Mouse (Mus musculus) cerebral cortex, adult 2 months (tissue): ENCODE measurements around the gene Clca1.

Source experiments
- WGBS: fragments of 180-500 bp; shearing (Covaris S2); methylation state at CpG from one replicate; pipeline ENCODE4 v1.1.7; 2018; 5-methylcytosine and 5-hydroxymethylcytosine counted together

Clca1 gene

DNA sequence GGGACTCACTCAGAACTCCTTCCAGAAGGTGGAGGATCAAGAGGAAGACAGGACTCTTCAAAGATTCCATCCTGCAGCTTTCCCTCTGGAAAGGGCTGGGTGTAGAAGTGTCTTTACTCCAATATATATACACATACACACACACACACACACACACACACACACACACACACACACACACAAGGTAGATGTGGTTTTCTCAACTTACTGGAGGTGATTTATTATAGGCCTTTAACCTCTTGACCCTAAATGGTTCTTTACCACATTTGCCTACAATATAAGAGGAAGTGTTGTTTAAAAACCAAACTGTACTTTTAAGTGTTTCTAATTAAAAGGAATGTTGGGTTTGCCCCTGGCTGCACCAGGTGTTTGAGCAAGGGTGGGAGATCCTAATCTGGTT, at the start of gene Clca1:
TSS of gene Clca1 (minus strand) at position 101 of the 400 bp plus-strand sequence.

DNA sequence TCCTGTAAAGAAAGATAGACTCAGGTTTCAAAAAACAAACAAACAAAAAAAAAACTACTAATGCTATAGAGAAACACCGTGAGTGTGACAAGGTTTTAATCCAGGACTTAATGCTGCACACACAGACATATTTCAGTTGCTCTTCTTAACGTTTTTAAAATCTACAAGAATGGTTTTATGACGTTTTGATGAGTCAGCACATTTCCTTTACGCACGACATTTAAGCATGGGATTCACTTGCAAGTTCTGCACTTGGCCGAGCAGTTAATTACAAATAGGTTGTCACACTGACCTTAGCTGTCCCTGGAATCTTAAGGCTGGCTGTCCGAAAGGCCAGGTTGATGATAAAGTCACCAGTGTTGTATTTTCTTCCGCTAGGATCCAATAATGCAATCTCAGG, 48.3 kb upstream of the Clca1 start:
- 85% methylated on average over 8 of the region's 8 CpGs for WGBS

DNA sequence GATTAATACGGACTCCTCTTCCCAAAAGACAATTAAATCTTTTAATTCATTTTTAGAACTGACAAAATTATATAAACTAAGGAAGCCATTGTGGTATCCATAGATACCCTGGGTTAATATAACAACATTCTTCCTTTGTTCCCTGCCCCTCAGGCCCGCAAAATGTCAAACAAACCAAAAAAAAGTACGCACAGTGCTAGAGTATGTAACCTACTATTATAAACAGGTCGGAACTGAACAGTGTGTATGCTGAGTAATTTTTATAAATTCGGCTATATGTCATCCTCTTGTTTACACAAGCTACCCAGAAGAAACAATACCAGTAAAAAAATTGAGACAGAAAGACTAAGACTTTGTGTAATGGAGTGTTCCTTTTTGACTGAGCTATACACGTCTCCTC, 45.8 kb upstream of the Clca1 start:
- 83% methylated on average over 6 of the region's 6 CpGs for WGBS

DNA sequence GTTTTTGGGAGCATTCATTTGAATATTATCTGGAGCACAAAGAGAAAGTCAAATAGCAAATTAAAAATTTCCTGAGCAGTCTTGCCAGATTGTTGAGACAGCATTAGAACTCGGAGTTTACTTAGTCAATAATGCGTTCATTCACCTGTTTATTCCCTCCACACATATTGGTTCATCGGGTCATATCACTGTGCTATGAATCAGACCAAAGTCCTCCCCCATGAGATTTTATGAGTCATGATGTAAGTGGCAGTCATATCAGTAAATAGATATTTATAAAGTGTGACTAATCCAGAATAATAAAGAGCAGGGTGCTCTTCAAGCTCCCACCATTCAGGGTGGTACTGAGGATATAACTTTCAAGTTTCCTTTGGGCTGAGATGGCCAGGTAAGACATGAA, 39.8 kb upstream of the Clca1 start:
- 87% methylated on average over 3 of the region's 3 CpGs for WGBS

DNA sequence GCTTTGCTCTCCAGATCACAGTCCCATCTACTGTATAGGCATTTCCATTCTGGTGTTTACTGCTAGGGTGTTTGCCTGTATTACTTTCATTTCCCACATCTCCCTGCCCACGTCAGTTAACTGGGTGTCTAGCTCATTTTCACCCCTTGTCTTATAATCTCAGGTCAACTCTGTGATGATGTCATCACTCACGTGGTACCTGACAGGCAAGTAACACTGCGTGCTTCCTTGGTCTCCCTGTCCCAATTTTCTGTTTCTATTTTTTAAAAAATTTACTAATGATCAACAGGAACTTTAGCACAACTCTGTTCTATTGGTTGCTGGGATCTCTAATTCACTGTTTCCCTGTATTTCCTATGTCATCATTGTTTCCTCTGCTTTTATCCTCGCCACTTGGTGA, 36.4 kb upstream of the Clca1 start:
- 77% methylated on average over 4 of the region's 4 CpGs for WGBS

DNA sequence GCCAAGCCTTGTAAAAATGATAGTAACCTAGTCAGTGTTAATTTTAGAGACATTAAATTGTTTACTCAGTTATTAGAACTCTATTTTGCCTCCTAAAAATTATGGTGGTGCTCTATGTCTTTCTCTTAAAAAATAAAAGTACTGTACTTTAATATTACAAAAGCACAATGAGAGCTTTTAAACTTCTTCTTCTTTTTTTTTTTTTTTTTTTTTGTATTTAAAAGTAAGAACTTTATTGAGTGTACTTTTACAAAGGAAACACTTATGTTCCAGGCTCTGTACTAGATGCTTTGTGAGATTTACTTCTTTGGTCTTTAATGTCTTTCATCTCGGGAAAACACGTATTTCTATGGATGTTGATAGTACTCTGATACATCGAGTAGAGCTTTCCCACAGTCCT, 22.6 kb upstream of the Clca1 start:
- 96% methylated on average over 3 of the region's 3 CpGs for WGBS

DNA sequence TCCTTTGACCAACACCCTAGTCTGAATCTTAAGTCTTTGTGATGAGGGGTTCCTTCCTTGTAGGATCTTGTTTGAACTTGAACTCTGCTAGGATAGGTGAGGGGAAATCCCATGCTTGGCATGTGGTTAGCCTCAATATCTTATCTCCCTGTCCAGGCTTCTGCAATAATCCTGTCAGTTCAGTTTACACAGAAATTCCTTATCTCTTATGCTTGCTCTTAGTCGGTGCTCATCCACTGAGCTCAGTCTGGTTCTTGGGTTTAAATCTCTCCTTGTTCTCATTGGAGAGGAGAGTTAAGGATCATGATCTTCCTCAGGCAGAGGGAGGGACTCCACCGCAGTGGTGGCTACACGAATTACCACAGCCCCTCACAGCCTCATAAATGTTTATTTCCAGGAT, 17.2 kb upstream of the Clca1 start:
- 82% methylated on average over 3 of the region's 3 CpGs for WGBS

- 76% methylated on average over 3 of the region's 3 CpGs for WGBS
These were observed 6.2 kb upstream of the Clca1 start for GRCm38 (mm10) chr3:145038813-145039212.

- 81% methylated on average over 3 of the region's 3 CpGs for WGBS
These were observed 4.5 kb downstream of the Clca1 start for GRCm38 (mm10) chr3:145028036-145028435.

DNA sequence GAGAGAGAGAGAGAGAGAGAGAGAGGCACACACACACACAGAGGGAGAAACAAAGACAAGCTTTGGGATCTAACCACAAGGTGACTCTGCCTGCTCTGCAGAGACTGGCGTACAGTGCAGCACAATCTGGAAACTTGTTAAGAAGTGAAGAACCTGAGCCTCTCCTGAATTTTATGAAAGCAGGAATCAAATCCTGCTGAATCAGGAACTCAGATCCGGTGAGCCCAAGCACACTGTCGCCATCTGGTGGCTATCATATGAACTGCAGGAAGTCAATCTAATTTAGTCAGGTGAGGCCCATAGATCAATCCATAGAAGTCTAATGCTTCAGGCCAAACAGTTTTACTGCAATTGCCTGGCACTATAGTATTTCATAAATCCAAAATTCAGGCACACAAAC, 5.8 kb downstream of the Clca1 start:
- 23% methylated on average over 3 of the region's 3 CpGs for WGBS

DNA sequence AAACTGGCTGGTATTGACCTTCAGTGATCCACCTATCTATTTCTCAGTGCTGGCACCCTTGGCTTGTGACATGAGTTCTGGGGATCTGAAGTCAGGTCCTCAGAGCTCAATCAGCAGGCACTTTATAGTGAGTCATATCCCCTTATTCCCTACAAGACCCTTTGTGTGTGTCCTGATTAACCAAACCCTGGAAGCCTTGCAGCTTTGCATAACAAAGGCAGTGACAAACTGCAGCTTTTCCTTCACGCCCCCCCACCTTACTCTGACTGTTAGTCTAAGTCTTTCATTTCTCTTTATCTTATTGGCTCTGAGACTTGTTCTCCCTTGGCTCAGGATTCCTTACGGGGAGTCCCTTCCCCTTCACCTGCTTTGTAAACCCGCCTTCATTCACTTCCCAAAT, 14.8 kb downstream of the Clca1 start:
- 78% methylated on average over 3 of the region's 3 CpGs for WGBS

DNA sequence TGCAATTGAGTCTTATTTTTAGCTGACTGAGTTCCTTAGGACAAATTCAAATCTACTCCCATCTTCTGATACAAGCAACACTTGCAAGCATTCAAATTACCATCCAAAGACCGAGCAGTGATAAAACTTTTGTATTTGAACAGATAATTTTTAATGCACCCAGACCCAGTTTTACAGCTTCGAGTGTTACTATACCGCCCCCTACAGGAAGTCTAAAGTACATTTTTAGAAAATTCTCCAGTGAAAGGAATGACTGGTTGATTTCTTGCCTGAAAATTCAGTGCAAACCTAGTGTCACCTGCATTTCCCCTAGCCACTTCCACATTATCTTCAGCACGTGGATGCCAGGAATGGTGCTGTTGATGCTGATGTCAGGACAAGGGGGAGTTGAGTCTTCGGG, 28.2 kb downstream of the Clca1 start:
- 38% methylated on average over 5 of the region's 5 CpGs for WGBS

DNA sequence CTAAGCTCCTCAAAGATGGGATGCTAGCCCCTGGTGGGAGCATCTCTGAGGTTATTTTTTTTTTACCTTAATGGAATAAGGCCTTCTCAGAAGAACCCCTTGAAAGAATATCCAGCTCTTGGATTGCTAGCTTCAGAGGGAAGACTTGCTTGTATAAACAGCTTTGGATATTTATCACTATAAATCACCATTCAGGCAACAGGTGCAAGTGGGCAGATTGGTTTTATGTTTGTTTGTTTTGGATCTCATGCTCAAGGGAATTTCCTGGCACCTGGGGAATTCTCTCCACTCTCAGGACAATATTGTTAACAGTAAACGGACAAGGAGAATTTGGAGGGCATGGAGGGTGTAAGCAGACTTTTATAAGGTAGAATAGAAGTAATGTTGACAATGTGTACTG, 31.7 kb downstream of the Clca1 start:
- 69% methylated on average over 1 of the region's 1 CpGs for WGBS

DNA sequence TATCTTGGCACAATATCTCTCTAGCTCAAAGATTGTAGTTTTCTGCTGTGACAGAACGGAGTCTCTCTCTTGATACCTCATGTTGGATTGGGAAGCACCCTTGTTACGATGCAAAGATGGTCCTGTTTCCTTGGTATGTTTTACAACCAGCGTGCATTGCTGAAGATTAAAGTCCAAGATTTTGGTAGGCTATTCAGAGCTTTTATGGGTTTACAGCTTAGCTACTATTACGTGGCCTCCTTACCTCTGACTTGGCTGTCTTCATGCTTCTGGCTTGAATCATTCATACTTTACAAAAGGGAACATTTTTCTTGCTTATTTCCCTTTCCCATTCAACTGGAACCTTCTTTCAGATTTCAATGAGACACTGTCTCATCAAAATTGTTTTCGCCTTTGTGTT, 39.5 kb downstream of the Clca1 start:
- 87% methylated on average over 5 of the region's 5 CpGs for WGBS

DNA sequence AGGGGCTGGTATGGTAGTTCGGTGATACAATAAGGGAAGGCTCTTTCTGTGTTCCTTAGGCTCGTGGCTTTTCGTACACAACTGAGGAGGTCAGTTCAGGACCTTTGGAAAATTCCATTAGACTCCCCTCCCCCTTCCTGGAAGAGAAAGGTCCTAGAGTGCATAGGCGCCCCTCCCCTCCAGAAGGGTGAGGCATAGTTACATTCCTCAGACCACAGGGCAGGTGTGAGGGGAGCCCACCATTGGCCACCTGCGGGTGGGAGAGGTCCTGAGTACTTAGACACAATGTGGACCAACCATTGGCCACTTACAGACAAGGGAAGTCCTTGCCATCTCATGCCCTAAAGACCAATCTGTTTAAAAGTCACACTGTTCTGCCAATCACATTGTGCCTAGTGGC, 46.7 kb downstream of the Clca1 start:
- 81% methylated on average over 5 of the region's 5 CpGs for WGBS

DNA sequence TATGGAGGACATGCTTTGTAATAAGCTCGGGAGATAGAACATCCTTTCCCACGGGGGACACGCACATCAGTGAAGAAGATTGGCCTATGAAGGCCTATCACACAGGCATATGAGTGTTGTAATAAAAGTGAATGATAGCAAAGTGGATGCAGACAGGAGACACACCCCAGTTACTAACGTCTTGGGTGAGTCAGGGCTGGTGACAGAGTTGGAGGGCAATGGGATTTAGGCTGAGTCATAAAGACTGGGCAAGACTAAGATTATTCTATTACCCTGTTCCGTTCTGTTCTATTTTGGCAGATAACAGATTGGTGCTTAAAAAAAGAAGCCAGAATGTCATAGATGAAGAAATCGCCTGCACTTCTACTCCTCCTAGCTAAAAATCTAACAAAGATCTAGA, 52.0 kb downstream of the Clca1 start:
- 61% methylated on average over 6 of the region's 6 CpGs for WGBS

DNA sequence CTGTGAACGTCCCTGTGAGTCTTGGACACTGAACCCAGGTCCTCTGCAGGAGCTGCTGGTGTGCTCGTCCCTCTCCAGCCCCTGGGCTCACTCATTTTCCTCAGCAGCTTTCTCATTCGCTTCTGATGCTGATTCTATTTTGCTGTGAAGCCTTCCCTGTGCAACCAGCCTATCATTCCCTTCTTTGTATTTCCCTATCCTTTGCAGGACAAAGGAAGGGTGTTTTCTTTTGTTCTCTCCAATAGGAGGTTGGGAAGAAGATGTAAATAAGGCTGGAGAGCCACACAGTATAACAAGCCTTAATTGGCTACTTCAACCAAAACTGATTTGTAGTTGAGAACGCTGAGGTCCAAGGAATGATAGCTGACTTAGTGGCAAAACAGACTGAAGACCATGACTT, 54.9 kb downstream of the Clca1 start:
- 51% methylated on average over 4 of the region's 4 CpGs for WGBS

DNA sequence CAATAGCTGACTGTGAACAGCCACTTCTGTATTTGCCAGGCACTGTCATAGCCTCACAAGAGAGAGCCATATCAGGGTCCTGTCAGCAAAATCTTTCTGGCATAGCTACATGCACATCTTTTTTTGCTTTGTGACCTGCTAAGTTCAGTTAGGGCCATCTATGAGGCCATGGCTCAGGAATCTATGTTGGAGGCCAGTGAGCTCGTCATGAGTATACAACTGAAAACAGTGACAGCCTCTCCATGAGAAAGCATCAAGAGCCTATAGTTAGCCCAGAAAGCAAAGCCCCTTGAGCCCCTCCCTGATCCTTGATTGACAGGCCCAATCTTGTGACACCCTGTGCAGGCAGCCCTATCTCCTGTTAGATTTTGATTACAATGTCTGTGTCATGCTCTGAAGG, 56.5 kb downstream of the Clca1 start:
- 72% methylated on average over 1 of the region's 1 CpGs for WGBS

GRCm38 (mm10) chr3:144974945-144975344, 57.6 kb downstream of the Clca1 start, which contains the start of gene Clca4a:
Gene Clca4a (minus strand): TSS chr3:144975045.

DNA sequence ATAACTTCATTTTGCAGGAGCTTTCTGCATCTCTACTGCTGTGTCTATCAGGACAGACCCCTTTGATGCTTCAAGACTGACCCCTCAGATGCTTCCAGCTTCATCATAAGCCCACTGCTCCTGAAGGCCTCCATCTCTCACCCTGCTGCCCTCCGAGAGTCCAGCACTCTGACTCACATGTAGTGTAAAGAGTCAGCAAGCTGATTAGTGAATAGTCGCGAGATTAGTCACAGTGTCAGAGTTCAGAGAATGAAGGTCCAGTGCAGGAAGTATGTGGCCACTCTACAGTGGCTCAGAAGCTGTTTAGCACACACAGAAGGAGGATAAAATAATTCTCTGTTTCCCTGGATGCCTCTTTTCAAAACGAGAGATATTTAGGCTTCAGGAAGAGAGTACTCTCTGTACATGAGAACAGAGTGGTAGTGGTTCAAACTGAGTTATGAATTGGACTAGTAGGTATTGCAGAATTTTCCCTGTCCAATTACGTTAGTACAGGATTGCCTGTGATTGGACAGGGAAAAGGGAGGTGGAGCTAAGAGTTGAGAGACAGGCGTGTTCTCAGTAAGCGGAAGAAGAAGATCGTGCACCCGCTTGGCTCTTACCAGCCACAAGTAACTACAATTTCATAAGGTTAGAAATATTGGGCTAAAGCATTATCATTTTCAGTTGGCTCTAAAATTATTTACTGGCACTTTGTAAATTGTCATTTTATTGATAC, 60.9 kb downstream of the Clca1 start:
- 85% methylated on average over 9 of the region's 9 CpGs for WGBS

- 84% methylated on average over 1 of the region's 1 CpGs for WGBS
These were observed 62.8 kb downstream of the Clca1 start for GRCm38 (mm10) chr3:144969755-144970154.

DNA sequence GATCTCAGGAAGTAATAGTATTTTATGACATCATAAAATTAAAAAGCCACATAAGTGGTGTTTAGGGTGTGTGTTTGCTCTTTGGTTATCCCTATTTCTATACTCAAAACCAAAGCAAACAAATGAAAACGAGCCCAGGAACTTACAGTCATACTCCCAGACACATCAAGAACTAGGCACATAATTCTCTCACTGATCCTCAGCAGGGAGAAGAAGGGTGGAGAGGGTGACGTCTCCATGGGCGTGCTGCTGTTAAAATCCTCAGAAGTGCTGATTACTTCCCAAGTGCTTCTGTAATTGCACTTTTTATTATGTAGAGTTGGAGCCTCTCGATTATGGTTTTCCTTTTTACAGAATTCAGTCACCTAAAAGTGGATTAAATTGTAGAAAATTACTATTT, 66.5 kb downstream of the Clca1 start:
- WGBS, result 66% methylated on average over 4 of the region's 4 CpGs
